Mouse (Mus musculus): ENCODE results near the gene Tas1r1. TPM values are rescaled to one million over a fixed set of nuclear protein-coding genes. Genes with fewer than 3 reads are reported as not detected.

Tas1r1 gene
- total and polyA plus RNA-seq, 2 experiments from 2014 or later, result 1.00 to 1.5 TPM

GRCm38 (mm10) chr4:151980699-151981098, 57.7 kb downstream of the Tas1r1 start:
- H3K4me2 ChIP-seq (ENCODE audit: low read depth), result no peak overlapping the region
- TF ChIP-seq CTCF (IDR thresholded peaks at IDR 0.05; ENCODE audit: low read depth), result peak; percentile 57
- no peaks in the 10 kb centered on the region for H3K27me3 ChIP-seq (ENCODE audit: insufficient read depth, low read length)
- 75% methylated on average over 8 of the region's 8 CpGs for WGBS
- H3K27ac ChIP-seq (ENCODE audit: low read depth, low read length), result no peak overlapping the region
- H3K4me3 ChIP-seq (ENCODE audit: low read depth, low read length), result no peak overlapping the region
- no peaks in the 10 kb centered on the region for H3K9me3 ChIP-seq (ENCODE audit: low read length)
- no peaks in the 10 kb centered on the region for H3K4me1 ChIP-seq (ENCODE audit: insufficient read depth)
- no peak overlapping the region for H3K9ac ChIP-seq
- H3K36me3 ChIP-seq (ENCODE audit: insufficient read depth), result peaks cover 38% of the 10 kb centered on the region
- DNase-seq, result no peak
- no peak for ATAC-seq

Other genes starting within 250 kb of the Tas1r1 start
- 87.4 and 89.6 TPM in 2 replicates for gene Camta1, start 176.7 kb downstream of the Tas1r1 start, total RNA-seq (2014; rRNA removed)
- 109 and 131 TPM in 2 replicates for gene Camta1, start 176.7 kb downstream of the Tas1r1 start, polyA plus RNA-seq (2015; fragmentation: Nextera tagmentation; extraction: Ambion mirVana)
- gene Dnajc11, start 104.9 kb downstream of the Tas1r1 start, total RNA-seq (2014; rRNA removed), result 72.2 and 75.2 TPM in 2 replicates
- gene Dnajc11, start 104.9 kb downstream of the Tas1r1 start, polyA plus RNA-seq (2015; fragmentation: Nextera tagmentation; extraction: Ambion mirVana), result 62.0 and 72.3 TPM in 2 replicates
- 19.7 and 22.3 TPM in 2 replicates for gene Thap3, start 49.6 kb downstream of the Tas1r1 start, total RNA-seq (2014; rRNA removed)
- gene Thap3, start 49.6 kb downstream of the Tas1r1 start, polyA plus RNA-seq (2015; fragmentation: Nextera tagmentation; extraction: Ambion mirVana), result 48.8 and 52.2 TPM in 2 replicates
- gene Phf13, start 42.3 kb downstream of the Tas1r1 start, total RNA-seq (2014; rRNA removed), result 15.7 and 17.1 TPM in 2 replicates
- 11.0 and 17.2 TPM in 2 replicates for gene Phf13, start 42.3 kb downstream of the Tas1r1 start, polyA plus RNA-seq (2015; fragmentation: Nextera tagmentation; extraction: Ambion mirVana)
- gene Klhl21, start 29.8 kb downstream of the Tas1r1 start, total RNA-seq (2014; rRNA removed), result 5.0 and 8.1 TPM in 2 replicates
- gene Klhl21, start 29.8 kb downstream of the Tas1r1 start, polyA plus RNA-seq (2015; fragmentation: Nextera tagmentation; extraction: Ambion mirVana), result 2.6 and 3.4 TPM in 2 replicates
- 10.5 and 10.9 TPM in 2 replicates for gene Zbtb48, start 10.9 kb downstream of the Tas1r1 start, total RNA-seq (2014; rRNA removed)
- gene Zbtb48, start 10.9 kb downstream of the Tas1r1 start, polyA plus RNA-seq (2015; fragmentation: Nextera tagmentation; extraction: Ambion mirVana), result 13.5 and 14.2 TPM in 2 replicates
- 26.9 and 31.8 TPM in 2 replicates for gene Nol9, start 753 bp upstream of the Tas1r1 start, total RNA-seq (2014; rRNA removed)
- gene Nol9, start 753 bp upstream of the Tas1r1 start, polyA plus RNA-seq (2015; fragmentation: Nextera tagmentation; extraction: Ambion mirVana), result 14.9 and 20.1 TPM in 2 replicates
- 16.6 and 18.6 TPM in 2 replicates for gene Plekhg5, start 33.9 kb upstream of the Tas1r1 start, total RNA-seq (2014; rRNA removed)
- 9.2 and 12.8 TPM in 2 replicates for gene Plekhg5, start 33.9 kb upstream of the Tas1r1 start, polyA plus RNA-seq (2015; fragmentation: Nextera tagmentation; extraction: Ambion mirVana)
- gene Tnfrsf25, start 77.4 kb upstream of the Tas1r1 start, total RNA-seq (2014; rRNA removed), result 1.4 TPM in 1 of 2 replicates, not detected in the other
- 0.19 and 0.30 TPM in 2 replicates for gene Tnfrsf25, start 77.4 kb upstream of the Tas1r1 start, polyA plus RNA-seq (2015; fragmentation: Nextera tagmentation; extraction: Ambion mirVana)
- gene Espn, start 113.8 kb upstream of the Tas1r1 start, total RNA-seq (2014; rRNA removed), result 0.08 and 0.71 TPM in 2 replicates
- 0.50 and 0.69 TPM in 2 replicates for gene Espn, start 113.8 kb upstream of the Tas1r1 start, polyA plus RNA-seq (2015; fragmentation: Nextera tagmentation; extraction: Ambion mirVana)
- not detected in 2 replicates for gene Hes2, start 120.3 kb upstream of the Tas1r1 start, total RNA-seq (2014; rRNA removed)
- not detected in 2 replicates for gene Hes2, start 120.3 kb upstream of the Tas1r1 start, polyA plus RNA-seq (2015; fragmentation: Nextera tagmentation; extraction: Ambion mirVana)
- 191 and 193 TPM in 2 replicates for gene Acot7, start 139.6 kb upstream of the Tas1r1 start, total RNA-seq (2014; rRNA removed)
- 411 and 466 TPM in 2 replicates for gene Acot7, start 139.6 kb upstream of the Tas1r1 start, polyA plus RNA-seq (2015; fragmentation: Nextera tagmentation; extraction: Ambion mirVana)
- 53.3 and 71.4 TPM in 2 replicates for gene Gpr153, start 235.7 kb upstream of the Tas1r1 start, total RNA-seq (2014; rRNA removed)
- gene Gpr153, start 235.7 kb upstream of the Tas1r1 start, polyA plus RNA-seq (2015; fragmentation: Nextera tagmentation; extraction: Ambion mirVana), result 8.2 and 11.4 TPM in 2 replicates

Data from forebrain, postnatal 0 days (tissue).